Mouse (Mus musculus): Measurements from ENCODE around the gene Phtf1. TPM values are rescaled to one million over a fixed set of nuclear protein-coding genes. Genes with fewer than 3 reads are reported as not detected.

Phtf1 gene
- total and polyA plus RNA-seq, 2 experiments, result 1.2 to 5.2 TPM

GRCm38 (mm10) chr3:104007479-104007878 is 39.6 kb downstream of the Phtf1 start:
- Histone ChIP-seq H3K27me3 (ENCODE audit: control insufficient read depth, insufficient read depth, low read length) (no peaks in the 10 kb centered on the region), H3K4me1 (ENCODE audit: control insufficient read depth, insufficient read depth, low read length) (no peaks in the 10 kb centered on the region), H3K79me2 (ENCODE audit: control insufficient read depth, insufficient read depth, low read length) (no peaks in the 10 kb centered on the region), H3K9ac (ENCODE audit: low read depth, low read length) (no peak overlapping the region), H3K4me3 (ENCODE audit: insufficient read depth, low read depth, low read length) (no peak overlapping the region), H3K36me3 (ENCODE audit: control insufficient read depth, insufficient read depth, low read length) (peaks cover 17% of the 10 kb centered on the region), H3K27ac (replicated peaks; ENCODE audit: insufficient read depth, low read depth, low read length) (no peak overlapping the region)
- no peak for DNase-seq (ENCODE audit: extremely low read depth, low read depth, low spot score)
- 84% methylated on average over 8 of the region's 8 CpGs for WGBS
- TF ChIP-seq CTCF (IDR thresholded peaks at IDR 0.05; ENCODE audit: low read depth, low read length), result no peak
- TF ChIP-seq POLR2A (IDR thresholded peaks at IDR 0.05; ENCODE audit: extremely low read depth, insufficient read depth, low read length), result no peak

- H3K9ac ChIP-seq (ENCODE audit: low read depth, low read length), result no peak overlapping the region
- peak; percentile 9 for DNase-seq (ENCODE audit: extremely low read depth, low read depth, low spot score)
- WGBS, result 92% methylated on average over 5 of the region's 5 CpGs
- no peak overlapping the region for H3K27ac ChIP-seq (replicated peaks; ENCODE audit: insufficient read depth, low read depth, low read length)
- no peak for TF ChIP-seq CTCF (IDR thresholded peaks at IDR 0.05; ENCODE audit: low read depth, low read length)
- no peak for TF ChIP-seq POLR2A (IDR thresholded peaks at IDR 0.05; ENCODE audit: extremely low read depth, insufficient read depth, low read length)
- no peaks in the 10 kb centered on the region for H3K27me3 ChIP-seq (ENCODE audit: control insufficient read depth, insufficient read depth, low read length)
- H3K79me2 ChIP-seq (ENCODE audit: control insufficient read depth, insufficient read depth, low read length), result no peaks in the 10 kb centered on the region
- H3K4me3 ChIP-seq (ENCODE audit: insufficient read depth, low read depth, low read length), result no peak overlapping the region
- no peaks in the 10 kb centered on the region for H3K4me1 ChIP-seq (ENCODE audit: control insufficient read depth, insufficient read depth, low read length)
- peaks cover 18% of the 10 kb centered on the region for H3K36me3 ChIP-seq (ENCODE audit: control insufficient read depth, insufficient read depth, low read length)
These were observed 42.2 kb downstream of the Phtf1 start for GRCm38 (mm10) chr3:104009924-104010662.

- H3K36me3 ChIP-seq (ENCODE audit: control insufficient read depth, insufficient read depth, low read length), result peaks cover 23% of the 10 kb centered on the region
- WGBS, result 86% methylated on average over 2 of the region's 2 CpGs
- no peak for DNase-seq (ENCODE audit: extremely low read depth, low read depth, low spot score)
These were observed 44.1 kb downstream of the Phtf1 start for GRCm38 (mm10) chr3:104011972-104012371.

GRCm38 (mm10) chr3:104017931-104018330 is 50.0 kb downstream of the Phtf1 start:
- H3K9ac ChIP-seq (ENCODE audit: low read depth, low read length), result no peak overlapping the region
- H3K4me3 ChIP-seq (ENCODE audit: insufficient read depth, low read depth, low read length), result no peak overlapping the region
- H3K4me1 ChIP-seq (ENCODE audit: control insufficient read depth, insufficient read depth, low read length), result no peaks in the 10 kb centered on the region
- whole genome bisulfite sequencing, result 97% methylated on average over 3 of the region's 3 CpGs
- TF ChIP-seq CTCF (IDR thresholded peaks at IDR 0.05; ENCODE audit: low read depth, low read length) (no peak), POLR2A (IDR thresholded peaks at IDR 0.05; ENCODE audit: extremely low read depth, insufficient read depth, low read length) (no peak)
- no peak overlapping the region for H3K27ac ChIP-seq (replicated peaks; ENCODE audit: insufficient read depth, low read depth, low read length)
- peaks cover 41% of the 10 kb centered on the region for H3K36me3 ChIP-seq (ENCODE audit: control insufficient read depth, insufficient read depth, low read length)
- no peaks in the 10 kb centered on the region for H3K79me2 ChIP-seq (ENCODE audit: control insufficient read depth, insufficient read depth, low read length)
- no peaks in the 10 kb centered on the region for H3K27me3 ChIP-seq (ENCODE audit: control insufficient read depth, insufficient read depth, low read length)
- no peak for DNase-seq (ENCODE audit: extremely low read depth, low read depth, low spot score)

More at GRCm38 (mm10) chr3:104011972-104012371, 44.1 kb downstream of the Phtf1 start:
- Histone ChIP-seq H3K4me3 (ENCODE audit: insufficient read depth, low read depth, low read length) (no peak overlapping the region), H3K9ac (ENCODE audit: low read depth, low read length) (no peak overlapping the region), H3K79me2 (ENCODE audit: control insufficient read depth, insufficient read depth, low read length) (no peaks in the 10 kb centered on the region), H3K4me1 (ENCODE audit: control insufficient read depth, insufficient read depth, low read length) (no peaks in the 10 kb centered on the region), H3K27ac (replicated peaks; ENCODE audit: insufficient read depth, low read depth, low read length) (no peak overlapping the region), H3K27me3 (ENCODE audit: control insufficient read depth, insufficient read depth, low read length) (no peaks in the 10 kb centered on the region)
- TF ChIP-seq CTCF (IDR thresholded peaks at IDR 0.05; ENCODE audit: low read depth, low read length) (no peak), POLR2A (IDR thresholded peaks at IDR 0.05; ENCODE audit: extremely low read depth, insufficient read depth, low read length) (no peak)

- Histone ChIP-seq H3K27me3 (ENCODE audit: control insufficient read depth, insufficient read depth, low read length) (no peaks in the 10 kb centered on the region), H3K4me1 (ENCODE audit: control insufficient read depth, insufficient read depth, low read length) (no peaks in the 10 kb centered on the region), H3K79me2 (ENCODE audit: control insufficient read depth, insufficient read depth, low read length) (no peaks in the 10 kb centered on the region), H3K27ac (replicated peaks; ENCODE audit: insufficient read depth, low read depth, low read length) (no peak overlapping the region), H3K4me3 (ENCODE audit: insufficient read depth, low read depth, low read length) (no peak overlapping the region), H3K9ac (ENCODE audit: low read depth, low read length) (no peak overlapping the region), H3K36me3 (ENCODE audit: control insufficient read depth, insufficient read depth, low read length) (peaks cover 43% of the 10 kb centered on the region)
- 79% methylated on average over 4 of the region's 4 CpGs for WGBS
- DNase-seq (ENCODE audit: extremely low read depth, low read depth, low spot score), result no peak
- TF ChIP-seq CTCF (IDR thresholded peaks at IDR 0.05; ENCODE audit: low read depth, low read length), result no peak
- TF ChIP-seq POLR2A (IDR thresholded peaks at IDR 0.05; ENCODE audit: extremely low read depth, insufficient read depth, low read length), result no peak
These were observed 51.5 kb downstream of the Phtf1 start for GRCm38 (mm10) chr3:104019453-104019852.

GRCm38 (mm10) chr3:104020101-104020500 is 52.2 kb downstream of the Phtf1 start:
- WGBS, result 94% methylated on average over 12 of the region's 12 CpGs
- Histone ChIP-seq H3K27ac (replicated peaks; ENCODE audit: insufficient read depth, low read depth, low read length) (no peak overlapping the region), H3K79me2 (ENCODE audit: control insufficient read depth, insufficient read depth, low read length) (no peaks in the 10 kb centered on the region), H3K9ac (ENCODE audit: low read depth, low read length) (no peak overlapping the region), H3K27me3 (ENCODE audit: control insufficient read depth, insufficient read depth, low read length) (no peaks in the 10 kb centered on the region), H3K4me3 (ENCODE audit: insufficient read depth, low read depth, low read length) (no peak overlapping the region), H3K36me3 (ENCODE audit: control insufficient read depth, insufficient read depth, low read length) (peaks cover 44% of the 10 kb centered on the region), H3K4me1 (ENCODE audit: control insufficient read depth, insufficient read depth, low read length) (no peaks in the 10 kb centered on the region)
- TF ChIP-seq POLR2A (IDR thresholded peaks at IDR 0.05; ENCODE audit: extremely low read depth, insufficient read depth, low read length), result no peak
- TF ChIP-seq CTCF (IDR thresholded peaks at IDR 0.05; ENCODE audit: low read depth, low read length), result no peak
- DNase-seq (ENCODE audit: extremely low read depth, low read depth, low spot score), result no peak

Data from liver, adult 2 months (tissue).